Mouse (Mus musculus) c-Kit-positive CD71-positive TER-119-positive erythroid progenitor cells, embryonic 14.5 days (primary cell): ENCODE measurements around the gene 4931400O07Rik.

Source experiments
- DNase-seq: peaks from one replicate; pipeline ENCODE4 v3.0.0-alpha.2; 2013; ENCODE audit warnings: low spot score

Gene 4931400O07Rik

GRCm38 (mm10) chrX:62467691-62468090 lies at the start of gene 4931400O07Rik:
Gene 4931400O07Rik (plus strand): TSS chrX:62467991.
- DNase-seq, result no peak
